Mouse (Mus musculus): ENCODE data around the gene Mndal.
"Not testable (repeated sequence)": the region's sequence is repeated elsewhere in the genome, so short reads cannot be mapped to it uniquely, and the experiment has no call there.

Gene Mndal

GRCm38 (mm10) chr1:173941924-173942779, at the start of gene Mndal, which contains the start of gene Ifi203:
TSS of gene Mndal (minus strand) at chr1:173942491.
TSS of gene Ifi203 (minus strand) at chr1:173942672.
- peak in 1 of 2 experiments; percentile 46 for DNase-seq (ENCODE audit: inconsistent age in 2 of 2, low spot score in 1 of 2)

GRCm38 (mm10) chr1:173982694-173983305, 40.5 kb upstream of the Mndal start, which contains the start of gene Ifi202b:
TSS of gene Ifi202b (minus strand) at chr1:173982744.
- DNase-seq (ENCODE audit: inconsistent age in 2 of 2, low spot score in 1 of 2) = not testable (repeated sequence)

GRCm38 (mm10) chr1:173981038-173981437, 38.7 kb upstream of the Mndal start:
- not testable (repeated sequence) for DNase-seq (ENCODE audit: inconsistent age in 2 of 2, low spot score in 1 of 2)

GRCm38 (mm10) chr1:173977622-173978021, 35.3 kb upstream of the Mndal start:
- DNase-seq (ENCODE audit: inconsistent age in 2 of 2, low spot score in 1 of 2) = no peak

- DNase-seq (ENCODE audit: inconsistent age in 2 of 2, low spot score in 1 of 2) = no peak
Observed at GRCm38 (mm10) chr1:173973111-173973510, 30.8 kb upstream of the Mndal start.

- not testable (repeated sequence) for DNase-seq (ENCODE audit: inconsistent age in 2 of 2, low spot score in 1 of 2)
Observed at GRCm38 (mm10) chr1:173961491-173961890, 19.2 kb upstream of the Mndal start.

GRCm38 (mm10) chr1:173959998-173960397, 17.7 kb upstream of the Mndal start:
- not testable (repeated sequence) for DNase-seq (ENCODE audit: inconsistent age in 2 of 2, low spot score in 1 of 2)

- DNase-seq (ENCODE audit: inconsistent age in 2 of 2, low spot score in 1 of 2) = not testable (repeated sequence)
Observed at GRCm38 (mm10) chr1:173955839-173956527, 13.7 kb upstream of the Mndal start.

GRCm38 (mm10) chr1:173955071-173955796, 12.9 kb upstream of the Mndal start:
- DNase-seq (ENCODE audit: inconsistent age in 2 of 2, low spot score in 1 of 2) = no peak

GRCm38 (mm10) chr1:173953563-173953962, 11.3 kb upstream of the Mndal start:
- no peak for DNase-seq (ENCODE audit: inconsistent age in 2 of 2, low spot score in 1 of 2)

GRCm38 (mm10) chr1:173949044-173949443, 6.8 kb upstream of the Mndal start:
- DNase-seq (ENCODE audit: inconsistent age in 2 of 2, low spot score in 1 of 2) = not testable (repeated sequence)

- DNase-seq (ENCODE audit: inconsistent age in 2 of 2, low spot score in 1 of 2) = not testable (repeated sequence)
Observed at GRCm38 (mm10) chr1:173942780-173943066, 432 bp upstream of the Mndal start.

- not testable (repeated sequence) for DNase-seq (ENCODE audit: inconsistent age in 2 of 2, low spot score in 1 of 2)
Observed at GRCm38 (mm10) chr1:173941522-173941921, 769 bp downstream of the Mndal start.

- DNase-seq (ENCODE audit: inconsistent age in 2 of 2, low spot score in 1 of 2) = not testable (repeated sequence)
Observed at GRCm38 (mm10) chr1:173919279-173919678, 23.0 kb downstream of the Mndal start.

- no peak for DNase-seq (ENCODE audit: inconsistent age in 2 of 2, low spot score in 1 of 2)
Observed at GRCm38 (mm10) chr1:173914559-173914958, 27.7 kb downstream of the Mndal start.

- DNase-seq (ENCODE audit: inconsistent age in 2 of 2, low spot score in 1 of 2) = not testable (repeated sequence)
Observed at GRCm38 (mm10) chr1:173913256-173913791, 29.0 kb downstream of the Mndal start.

GRCm38 (mm10) chr1:173912548-173913255, 29.6 kb downstream of the Mndal start, which contains the start of gene Ifi211:
TSS of gene Ifi211 (minus strand) at chr1:173913046.
- peak; percentile 19 to 63 for DNase-seq (ENCODE audit: inconsistent age in 2 of 2, low spot score in 1 of 2)

GRCm38 (mm10) chr1:173911808-173912464, 30.4 kb downstream of the Mndal start:
- DNase-seq (ENCODE audit: inconsistent age in 2 of 2, low spot score in 1 of 2) = no peak

GRCm38 (mm10) chr1:173908390-173908789, 33.9 kb downstream of the Mndal start:
- not testable (repeated sequence) for DNase-seq (ENCODE audit: inconsistent age in 2 of 2, low spot score in 1 of 2)

Measured in adrenal gland, adult (tissue).